Mouse (Mus musculus) erythroblast, embryonic 14.5 days (primary cell): ENCODE results near the gene Wnt2.

Experiments used
- GATA1 ChIP-seq: IDR thresholded peaks from 2 replicates; pipeline ENCODE4 v1.6.1; 2012; ENCODE audit warnings: low read length, inconsistent platforms, mixed read lengths
- TAL1 ChIP-seq: IDR thresholded peaks from 3 replicates; pipeline ENCODE4 v1.6.1; 2012; ENCODE audit warnings: low read length, inconsistent platforms, mixed read lengths

GRCm38 (mm10) chr6:17951779-17952178 lies 78.6 kb downstream of the Wnt2 start:
- TF ChIP-seq GATA1 (no peak), TAL1 (no peak)
